Mouse (Mus musculus): ENCODE data around the gene Gpbar1. TPM values are rescaled to one million over a fixed set of nuclear protein-coding genes. Genes with fewer than 3 reads are reported as not detected.
A peak's percentile ranks its signal among the peaks of the same experiment; 100 is the strongest.
"Not testable (repeated sequence)": the region's sequence is repeated elsewhere in the genome, so short reads cannot be mapped to it uniquely, and the experiment has no call there.

The Gpbar1 gene
- total RNA-seq, 1 experiment from 2014 or later, result not detected

DNA sequence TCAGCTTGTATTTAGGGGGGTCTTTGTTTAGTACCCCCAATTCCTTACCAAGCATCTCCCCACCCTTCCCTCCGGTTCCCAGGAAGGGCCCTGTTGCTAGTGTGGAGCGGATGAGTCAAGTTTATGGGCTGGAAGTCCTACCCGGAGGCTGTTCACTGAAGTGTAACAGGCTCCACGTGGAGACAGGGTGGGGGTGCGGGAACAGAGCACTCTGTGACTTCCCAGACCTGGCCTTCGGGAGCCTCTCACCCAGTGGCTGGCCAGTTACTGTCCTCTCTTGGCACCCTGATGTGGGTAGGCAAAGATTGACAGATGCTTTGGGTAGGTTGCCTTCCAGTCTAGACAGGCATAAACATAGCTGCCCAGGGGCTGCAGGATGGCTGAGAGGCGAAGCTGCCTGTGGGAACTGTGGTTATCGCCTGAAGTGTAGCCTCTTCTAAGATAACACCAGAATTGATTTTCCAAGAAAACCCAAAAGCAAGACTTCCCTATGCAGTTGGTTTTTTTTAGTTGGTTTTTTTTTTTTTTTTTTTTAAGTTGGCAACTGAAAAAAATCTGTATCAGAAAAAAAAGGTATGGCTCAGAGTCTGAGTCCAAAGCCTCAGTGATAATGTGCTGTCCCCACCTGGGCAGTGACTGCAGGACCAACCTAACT lies 340 bp upstream of the Gpbar1 start:
- DNase-seq, result no peak

GRCm38 (mm10) chr1:74278988-74279387 lies 638 bp downstream of the Gpbar1 start:
- no peak for DNase-seq

GRCm38 (mm10) chr1:74280591-74281325 lies 2.4 kb downstream of the Gpbar1 start:
- DNase-seq, result no peak

- no peak for DNase-seq
Measured at GRCm38 (mm10) chr1:74281372-74281771, 3.0 kb downstream of the Gpbar1 start.

DNA sequence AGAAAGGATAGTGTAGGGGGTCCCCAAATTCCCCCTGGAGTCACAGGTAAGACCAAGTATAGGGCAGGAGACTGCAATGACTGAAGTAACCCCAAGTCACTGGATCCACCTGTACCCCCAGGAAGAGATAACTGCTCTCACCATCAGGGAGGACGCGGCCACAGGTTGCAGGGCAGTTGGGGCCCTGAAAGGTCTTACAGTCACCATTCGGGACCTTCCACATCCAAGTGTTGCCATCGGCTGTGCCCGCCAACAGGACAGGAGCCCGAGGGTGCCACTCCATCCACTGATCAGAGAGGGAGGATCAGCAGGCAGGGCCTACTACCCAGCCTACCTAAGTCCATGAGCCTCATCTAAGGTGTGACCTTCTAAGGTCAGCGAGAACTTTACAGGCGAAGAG lies 3.5 kb downstream of the Gpbar1 start:
- no peak for DNase-seq

DNA sequence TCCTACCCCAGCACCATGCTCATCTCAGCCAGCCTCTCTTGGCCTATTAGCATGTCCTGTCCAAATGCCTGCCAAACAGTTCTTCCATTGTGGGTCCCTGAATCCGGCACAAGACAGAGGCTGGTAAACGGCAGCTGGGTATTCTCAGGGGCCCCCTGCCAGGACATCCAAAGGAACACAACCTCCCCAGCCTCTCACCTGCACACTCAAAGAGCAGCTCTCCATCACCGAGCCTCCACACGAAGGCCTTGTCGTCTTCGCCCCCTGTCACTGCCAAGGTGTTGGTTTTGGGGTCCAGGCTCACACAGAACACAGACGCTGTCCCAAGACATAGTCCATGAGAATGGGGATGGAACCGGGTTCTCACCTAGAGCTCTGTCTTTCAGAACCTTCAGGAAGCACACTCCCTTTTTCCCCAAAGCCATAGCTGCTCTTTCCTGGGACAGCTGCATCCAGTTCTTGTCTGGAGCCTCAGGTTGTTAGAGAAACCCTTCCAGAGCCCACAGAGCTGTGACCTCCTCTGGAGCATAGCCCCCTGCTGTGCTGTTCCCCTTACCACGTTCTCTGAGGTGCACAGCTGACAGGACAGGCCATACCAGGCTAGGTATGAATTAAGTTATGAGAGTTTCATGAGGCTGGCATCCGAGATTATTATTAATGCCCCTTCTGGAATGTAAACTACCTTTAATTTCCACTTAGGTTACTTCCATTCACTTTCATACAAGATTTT lies 4.7 kb downstream of the Gpbar1 start:
- DNase-seq, result no peak

GRCm38 (mm10) chr1:74283686-74284463 lies 5.5 kb downstream of the Gpbar1 start:
- peak; percentile 58 for DNase-seq

DNA sequence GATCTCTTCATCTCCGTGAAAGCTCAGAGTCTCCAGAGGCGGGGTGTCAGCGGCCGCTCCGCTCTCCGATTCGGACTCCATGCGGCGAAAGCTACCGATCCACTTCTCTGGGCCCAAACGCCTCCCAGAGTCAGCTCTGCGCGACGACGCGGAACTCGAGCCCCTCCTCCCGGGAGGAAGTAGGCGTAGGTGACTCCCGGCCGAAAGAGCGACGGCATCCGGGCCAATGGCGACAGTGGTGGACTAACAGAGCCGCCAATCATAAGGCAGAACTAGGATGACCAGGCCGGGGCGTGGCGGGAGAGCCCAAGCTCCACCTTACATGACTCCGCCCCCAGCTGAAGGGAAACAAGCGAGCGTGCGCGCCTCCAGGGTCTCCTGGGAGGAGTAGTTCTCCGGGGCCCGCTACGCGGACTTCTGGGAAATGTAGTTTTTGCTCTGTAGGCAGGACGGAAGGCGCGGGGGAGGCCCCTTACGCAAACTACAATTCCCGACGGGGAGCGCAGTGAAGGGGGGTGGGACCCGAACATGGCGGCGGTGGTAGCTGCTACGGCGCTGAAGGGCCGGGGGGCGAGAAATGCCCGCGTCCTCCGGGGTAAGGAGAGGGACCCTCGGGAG lies 6.3 kb downstream of the Gpbar1 start, which contains the start of the genes Aamp and Pnkd:
Gene Aamp, minus strand, starts transcription at position 196 of the 618 bp plus-strand sequence.
Gene Pnkd, plus strand, starts transcription at position 388 of the 618 bp plus-strand sequence.
- peak; percentile 99 for DNase-seq

GRCm38 (mm10) chr1:74285212-74286010 lies 7.1 kb downstream of the Gpbar1 start:
- no peak for DNase-seq

DNA sequence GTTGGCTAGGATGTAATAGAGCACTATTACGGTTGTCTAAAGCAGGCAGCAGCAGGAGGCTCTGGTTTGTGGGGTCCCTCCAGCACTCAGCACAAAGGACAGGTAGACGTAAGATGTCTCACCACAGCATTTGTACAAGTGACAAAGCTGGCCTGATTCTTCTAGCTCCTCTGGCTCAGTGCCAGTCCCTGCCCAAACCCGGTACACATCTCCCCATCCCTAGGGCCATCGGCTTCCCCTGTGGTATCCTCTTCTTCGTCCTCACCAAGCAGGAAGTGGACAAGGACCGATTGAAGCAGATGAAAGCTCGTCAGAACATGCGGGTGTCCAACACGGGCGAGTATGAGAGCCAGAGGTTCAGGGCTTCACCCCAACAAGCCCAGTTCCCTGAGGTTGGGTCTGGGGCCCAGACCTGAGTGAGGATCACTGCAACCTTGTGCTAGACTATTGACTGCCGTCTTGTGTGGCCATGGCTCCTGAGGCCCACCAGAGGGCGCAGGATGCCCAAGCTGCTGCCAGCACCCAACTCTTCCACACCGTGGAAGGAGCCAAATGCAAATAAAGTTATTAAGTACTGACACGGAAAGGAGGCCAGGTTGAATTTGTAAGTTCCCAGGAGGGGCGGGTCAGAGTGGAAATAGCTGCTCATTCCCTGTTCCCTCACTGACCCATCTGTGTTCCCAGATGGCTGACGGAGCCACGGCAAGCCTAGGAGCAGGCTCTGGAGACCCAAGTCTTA lies 8.7 kb downstream of the Gpbar1 start:
- DNase-seq, result not testable (repeated sequence)

DNA sequence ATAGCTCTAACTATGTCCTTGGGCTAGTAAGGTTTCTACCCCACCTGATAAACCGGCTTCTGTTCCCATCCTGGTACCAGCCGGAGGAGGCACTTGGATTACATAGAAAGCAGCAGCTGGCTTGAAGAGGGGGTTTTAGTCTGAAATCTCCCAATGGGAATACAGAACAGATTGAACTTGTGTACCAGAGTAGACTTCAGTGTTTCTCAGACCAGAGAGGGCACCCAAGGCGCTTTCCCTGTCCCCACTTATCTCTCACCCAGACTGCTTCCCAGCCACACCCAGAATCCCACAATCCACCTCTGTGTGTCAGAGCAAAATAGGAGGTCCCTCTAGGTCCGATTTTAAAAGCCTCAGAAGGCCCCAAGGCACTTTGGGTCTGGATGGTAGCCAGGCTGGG lies 10.0 kb downstream of the Gpbar1 start:
- no peak for DNase-seq

GRCm38 (mm10) chr1:74289248-74289647 lies 10.9 kb downstream of the Gpbar1 start:
- DNase-seq, result no peak

DNA sequence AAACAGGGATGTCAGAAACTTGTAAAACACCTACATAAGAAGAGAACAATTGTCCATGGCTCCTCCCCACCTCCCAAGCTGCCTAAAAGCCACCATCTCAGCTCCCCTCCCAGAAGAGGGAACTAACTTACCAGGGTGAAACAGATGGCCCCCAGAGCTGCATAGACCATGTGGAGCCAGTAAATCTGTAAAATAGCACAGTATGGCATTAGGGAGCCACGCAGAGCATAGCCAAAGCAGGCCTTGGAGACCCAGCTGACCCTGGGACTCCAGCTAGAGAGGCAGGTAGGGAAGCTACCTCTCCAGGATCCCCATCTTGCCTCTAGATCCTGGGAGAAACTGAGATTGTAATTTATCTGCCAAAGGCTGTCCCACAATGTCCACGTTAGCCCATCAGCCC lies 11.4 kb downstream of the Gpbar1 start:
- no peak for DNase-seq

DNA sequence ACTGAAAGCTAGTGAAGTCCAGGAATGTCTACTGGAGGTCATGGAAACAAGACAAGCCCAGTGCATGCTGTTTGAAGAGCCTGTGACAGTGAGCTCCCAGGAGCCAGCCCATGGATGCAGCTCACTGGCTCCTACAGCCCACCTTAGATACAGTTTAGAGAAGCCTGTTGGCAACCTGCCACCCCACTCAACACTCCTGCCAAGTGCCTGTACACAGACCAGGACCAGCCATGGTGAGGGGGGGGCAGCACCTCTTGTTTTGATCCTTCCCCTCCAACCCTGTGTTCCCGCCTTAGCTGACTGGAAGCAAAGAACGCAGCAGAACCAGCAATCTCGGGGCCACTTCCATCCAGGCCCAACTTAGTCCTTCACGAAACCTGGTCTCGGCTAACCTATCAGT lies 11.8 kb downstream of the Gpbar1 start:
- DNase-seq, result no peak

DNA sequence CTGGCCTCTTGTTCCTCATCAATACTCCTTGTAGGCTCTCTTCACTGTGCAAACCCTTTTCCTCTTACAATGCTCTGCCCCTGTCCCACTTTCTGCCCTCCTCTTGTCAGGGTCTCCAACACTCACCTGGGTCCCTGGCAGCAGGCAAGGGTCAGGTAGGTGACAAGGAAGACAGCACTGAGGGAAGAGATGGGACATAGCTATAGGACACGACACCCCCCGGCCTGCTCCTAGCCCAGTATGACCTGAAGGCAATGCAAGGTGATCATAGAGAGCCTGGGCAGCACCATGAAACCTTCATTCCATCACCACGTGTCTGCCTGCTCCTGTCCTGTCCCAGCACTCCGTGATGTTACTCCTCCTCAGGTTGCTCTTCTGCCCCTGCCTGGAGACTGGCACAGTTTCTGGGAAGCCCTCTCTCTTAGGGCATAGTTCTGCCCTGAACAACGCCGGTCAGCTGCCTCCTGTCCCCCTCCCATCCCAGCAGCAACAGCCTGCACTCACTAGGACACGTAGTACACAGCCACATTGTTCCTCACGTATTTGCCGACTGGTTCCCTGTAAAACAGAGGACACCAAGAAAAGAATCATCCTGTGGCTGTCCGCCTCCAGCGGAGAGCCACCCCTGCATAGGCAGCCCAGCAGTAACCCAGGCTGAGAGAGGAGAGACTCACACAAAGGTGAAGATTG lies 14.1 kb downstream of the Gpbar1 start:
- no peak for DNase-seq

DNA sequence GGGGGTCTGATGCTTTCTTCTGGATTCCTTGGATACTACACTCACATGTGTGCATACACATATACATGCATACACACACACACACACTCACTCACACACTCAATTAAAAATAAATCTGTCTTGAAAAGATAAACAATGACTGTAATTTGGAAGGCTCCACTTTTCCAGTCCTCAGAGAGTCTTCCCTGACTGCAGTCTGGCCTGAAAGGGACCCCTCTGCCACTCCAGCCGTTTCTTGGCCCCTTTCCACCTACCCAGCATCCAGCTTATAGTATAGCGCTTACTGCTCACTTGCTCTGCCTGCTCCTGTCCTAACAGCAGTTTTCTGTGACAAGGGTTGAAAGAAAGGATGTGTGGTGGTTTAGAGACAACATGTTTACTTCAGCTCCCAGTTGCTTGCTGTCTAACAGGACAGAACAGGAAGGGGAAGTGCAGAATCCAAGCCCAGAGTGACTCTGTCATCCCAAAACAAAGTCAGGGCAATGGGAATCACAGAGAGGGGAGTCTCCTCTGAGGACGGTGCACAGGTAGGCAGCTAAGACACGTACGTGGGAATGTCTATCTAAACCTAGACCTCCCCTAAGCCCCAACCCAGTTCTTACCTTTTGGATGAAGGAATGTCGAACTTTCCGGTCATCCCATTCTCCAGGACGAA lies 15.1 kb downstream of the Gpbar1 start:
- DNase-seq, result no peak

GRCm38 (mm10) chr1:74294090-74294643 lies 15.8 kb downstream of the Gpbar1 start:
- no peak for DNase-seq

DNA sequence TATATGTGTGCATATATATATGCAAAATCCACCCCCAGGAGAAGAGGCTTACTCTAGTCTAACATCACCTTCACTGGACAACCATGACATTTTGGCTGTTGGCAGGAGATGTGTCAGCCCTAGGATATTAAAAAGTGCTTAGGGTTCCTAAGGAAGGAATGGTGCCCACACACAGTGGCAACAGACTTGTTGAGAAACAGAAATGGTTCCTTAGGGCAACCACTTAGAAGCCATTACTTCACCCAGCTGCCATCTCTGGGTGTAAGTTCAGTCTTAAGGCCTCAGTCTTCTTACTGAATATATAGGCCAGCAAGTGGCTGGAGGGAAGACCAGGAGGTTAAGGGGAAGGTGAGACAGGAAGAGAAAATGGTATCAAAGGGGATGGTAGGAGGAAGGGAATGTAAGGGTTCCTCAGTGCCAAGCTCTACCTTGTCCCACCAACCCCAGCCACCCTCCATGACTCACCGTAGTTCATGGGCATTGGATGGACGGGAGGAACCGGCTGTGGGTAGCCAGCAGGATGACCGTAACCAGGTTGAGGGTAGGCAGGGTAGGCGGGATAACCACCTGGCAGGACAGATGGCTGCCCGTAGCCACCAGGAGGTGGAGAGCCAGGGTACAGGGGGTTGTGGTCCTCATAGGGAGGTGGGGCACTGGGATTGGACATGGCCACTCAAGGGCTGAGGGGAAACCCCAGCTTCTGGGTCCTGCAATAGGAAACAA lies 16.5 kb downstream of the Gpbar1 start:
- no peak for DNase-seq
